Mouse (Mus musculus) MEL (cell line): ENCODE data around the gene Nxf7. TPM values are rescaled to one million over a fixed set of nuclear protein-coding genes. Genes with fewer than 3 reads are reported as not detected.
"Not testable (repeated sequence)": the region's sequence is repeated elsewhere in the genome, so short reads cannot be mapped to it uniquely, and the experiment has no call there.

ENCODE experiments used
- DNase-seq: peaks from one replicate; pipeline ENCODE4 v3.0.0; 2011; ENCODE audit warnings: low read depth, low spot score
- H3K27ac ChIP-seq: 2 replicates; pipeline ENCODE4 v1.5.1; 2012; ENCODE audit warnings: low read depth, mild to moderate bottlenecking, control low read depth, low read length, moderate library complexity; ENCODE audit not compliant: control insufficient read depth
- H3K27me3 ChIP-seq, 2 experiments: fragments of 150-350 bp in 1 of 2; sonication (generic) in 1 of 2; 2 replicates each; pipeline ENCODE4 v1.6.1; 2012; ENCODE audit warnings: low read length in 2 of 2, mild to moderate bottlenecking in 2 of 2, improper control_type of control experiment in 1 of 2, moderate library complexity in 1 of 2; ENCODE audit not compliant: insufficient read depth in 2 of 2, control insufficient read depth in 1 of 2
- H3K36me3 ChIP-seq, 2 experiments: 2 replicates each; pipeline ENCODE4 v1.6.1; 2012 to 2014; ENCODE audit warnings: low read length in 2 of 2, improper control_type of control experiment in 1 of 2, inconsistent platforms in 1 of 2, mild to moderate bottlenecking in 1 of 2; ENCODE audit not compliant: insufficient read depth in 2 of 2, control insufficient read depth in 1 of 2
- H3K4me1 ChIP-seq, 2 experiments: fragments of 150-350 bp in 1 of 2; sonication (generic) in 1 of 2; 2 replicates each; pipeline ENCODE4 v1.6.1; 2012; ENCODE audit warnings: low read length in 2 of 2, improper control_type of control experiment in 1 of 2, mild to moderate bottlenecking in 1 of 2; ENCODE audit not compliant: insufficient read depth in 2 of 2, control insufficient read depth in 1 of 2
- H3K4me3 ChIP-seq, 2 experiments: fragments of 150-350 bp in 1 of 2; sonication (generic) in 1 of 2; 2 replicates each; pipeline ENCODE4 v1.5.1; 2012; ENCODE audit warnings: low read depth in 2 of 2, low read length in 2 of 2, mild to moderate bottlenecking in 2 of 2, moderate library complexity in 2 of 2, control low read depth in 1 of 2, improper control_type of control experiment in 1 of 2; ENCODE audit not compliant: control insufficient read depth in 1 of 2, insufficient read depth in 1 of 2
- H3K79me2 ChIP-seq: 2 replicates; pipeline ENCODE4 v1.6.1; 2012; ENCODE audit warnings: mild to moderate bottlenecking, low read length, moderate library complexity; ENCODE audit not compliant: control insufficient read depth, poor library complexity, insufficient read depth
- H3K9ac ChIP-seq: 2 replicates; pipeline ENCODE4 v1.6.1; 2012; ENCODE audit warnings: low read depth, mild to moderate bottlenecking, control low read depth, low read length, moderate library complexity; ENCODE audit not compliant: control insufficient read depth, poor library complexity, severe bottlenecking
- H3K9me3 ChIP-seq: fragments of 150-350 bp; sonication (generic); replicated peaks from 2 replicates; pipeline ENCODE4 v1.6.1; 2012; ENCODE audit warnings: mild to moderate bottlenecking, low read length, improper control_type of control experiment, moderate library complexity; ENCODE audit not compliant: insufficient read depth
- CTCF ChIP-seq, 3 experiments: IDR thresholded peaks in 2 of 3; conservative IDR thresholded peaks in 1 of 3; 2 replicates each; pipeline ENCODE4 v1.5.1; 2011 to 2012; ENCODE audit warnings: low read length in 3 of 3, low read depth in 2 of 3, mild to moderate bottlenecking in 2 of 3, improper control_type of control experiment in 1 of 3, inconsistent platforms in 1 of 3, mixed read lengths in 1 of 3, moderate library complexity in 1 of 3; ENCODE audit not compliant: control insufficient read depth in 1 of 3, insufficient read depth in 1 of 3, poor library complexity in 1 of 3, severe bottlenecking in 1 of 3
- polyA plus RNA-seq, 2 experiments: library from polyadenylated mRNA; stranded (reverse) in 1 of 2; unstranded in 1 of 2; fragments of >175 nt in 1 of 2; fragments of >200 nt in 1 of 2; gene quantifications; 2 replicates each; pipeline versions ENCODE4 v1.2.1 to v1.2.4; 2012; ENCODE audit warnings: low replicate concordance in 2 of 2, low read depth in 1 of 2; ENCODE audit not compliant: insufficient read length in 2 of 2, insufficient read depth in 1 of 2, missing spikeins in 1 of 2
- total RNA-seq: library from RNA; depleted of rRNA; stranded (reverse); fragments of 300-350 nt; gene quantifications from 2 replicates; pipeline ENCODE4 v1.2.3, GENCODE M21; 2012; rRNA removed

Nxf7 gene
- total and polyA plus RNA-seq, 3 experiments = 0.12 to 11.3 TPM; not detected in 1

DNA sequence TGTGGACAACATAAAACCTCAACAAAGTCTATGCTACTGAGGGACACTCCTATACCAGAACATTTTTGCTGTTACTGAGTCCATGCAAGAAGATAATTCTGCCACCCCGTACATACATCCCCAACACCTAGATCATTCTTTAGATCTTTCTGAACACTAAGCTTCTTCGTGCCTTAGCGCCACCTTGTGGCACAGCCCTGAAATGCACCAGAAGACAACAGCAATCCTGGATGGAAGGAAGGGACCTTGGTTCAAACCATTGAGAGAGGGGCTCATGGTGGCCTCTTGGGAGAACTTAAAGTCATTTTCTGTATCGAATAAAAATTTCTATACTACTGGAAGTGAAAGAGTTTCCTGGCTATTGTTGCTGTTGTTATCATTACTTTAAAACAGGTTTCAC lies 37.6 kb downstream of the Nxf7 start:
- peak; percentile 27 to 43 (median 28); a peak in 5 of 6 replicates for TF ChIP-seq CTCF (IDR thresholded peaks at IDR 0.05 in 2 of 3, conservative IDR thresholded peaks at IDR 0.05 in 1 of 3; ENCODE audit: control insufficient read depth in 1 of 3, insufficient read depth in 1 of 3, low read depth in 2 of 3, low read length in 3 of 3, poor library complexity in 1 of 3, severe bottlenecking in 1 of 3)
- H3K79me2 ChIP-seq, H3K27me3 ChIP-seq, H3K9ac ChIP-seq, H3K27ac ChIP-seq, H3K9me3 ChIP-seq, H3K4me3 ChIP-seq, H3K36me3 ChIP-seq, H3K4me1 ChIP-seq: not testable (repeated sequence)
- DNase-seq = peak; percentile 13

DNA sequence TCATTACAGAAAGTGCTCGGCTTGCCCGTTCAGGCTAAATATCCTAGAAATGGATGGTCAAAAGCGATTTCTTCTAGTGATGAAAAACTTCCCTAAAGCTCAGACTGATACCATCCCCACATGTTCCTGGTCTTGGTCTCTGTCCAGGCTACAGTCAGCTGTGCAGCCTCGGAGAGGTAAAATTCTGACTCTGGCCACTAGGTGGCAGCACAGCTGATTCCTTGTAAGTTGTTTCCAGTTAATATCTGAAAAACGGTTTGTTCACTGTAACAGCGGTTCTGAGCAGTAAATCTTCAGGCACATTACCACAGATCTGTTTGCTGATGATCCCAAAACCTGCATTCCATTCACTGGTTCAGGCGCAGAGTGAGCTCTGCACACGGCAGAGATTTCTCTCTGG lies 38.9 kb downstream of the Nxf7 start:
- peak; percentile 14 for DNase-seq
- H3K36me3 ChIP-seq, H3K4me3 ChIP-seq, H3K9ac ChIP-seq, H3K27ac ChIP-seq, H3K9me3 ChIP-seq, H3K27me3 ChIP-seq, H3K4me1 ChIP-seq, H3K79me2 ChIP-seq: not testable (repeated sequence)
- TF ChIP-seq CTCF (IDR thresholded peaks at IDR 0.05 in 2 of 3, conservative IDR thresholded peaks at IDR 0.05 in 1 of 3; ENCODE audit: control insufficient read depth in 1 of 3, insufficient read depth in 1 of 3, low read depth in 2 of 3, low read length in 3 of 3, poor library complexity in 1 of 3, severe bottlenecking in 1 of 3) = peak; percentile 15 to 33 (median 33); a peak in 3 of 6 replicates

Other genes starting within 250 kb of the Nxf7 start
- gene Gm5128, start 225.5 kb downstream of the Nxf7 start, total RNA-seq = not detected in 2 replicates
- gene Gm5128, start 225.5 kb downstream of the Nxf7 start, polyA plus RNA-seq = not detected
- gene Gm7903, start 164.9 kb downstream of the Nxf7 start, total RNA-seq = not detected in 2 replicates
- gene Gm7903, start 164.9 kb downstream of the Nxf7 start, polyA plus RNA-seq = not detected
- not detected in 2 replicates for gene AV320801, start 104.2 kb downstream of the Nxf7 start, total RNA-seq
- not detected for gene AV320801, start 104.2 kb downstream of the Nxf7 start, polyA plus RNA-seq
- not detected in 2 replicates for gene Prame, start 28.9 kb upstream of the Nxf7 start, total RNA-seq
- not detected for gene Prame, start 28.9 kb upstream of the Nxf7 start, polyA plus RNA-seq
- not detected in 2 replicates for gene Tcp11x2, start 95.0 kb upstream of the Nxf7 start, total RNA-seq
- under 1 TPM in 1 of 2 experiments, not detected in 1; 0.04 TPM for gene Tcp11x2, start 95.0 kb upstream of the Nxf7 start, polyA plus RNA-seq
- gene Tmsb15a, start 126.5 kb upstream of the Nxf7 start, total RNA-seq = not detected in 2 replicates
- not detected for gene Tmsb15a, start 126.5 kb upstream of the Nxf7 start, polyA plus RNA-seq
- 8.4 and 8.6 TPM in 2 replicates for gene Armcx5, start 144.0 kb upstream of the Nxf7 start, total RNA-seq
- 1 to 10 TPM in 1 of 2 experiments, not detected in 1; 8.6 TPM for gene Armcx5, start 144.0 kb upstream of the Nxf7 start, polyA plus RNA-seq
- 13.3 and 13.8 TPM in 2 replicates for gene Gprasp1, start 144.0 kb upstream of the Nxf7 start, total RNA-seq
- gene Gprasp1, start 144.0 kb upstream of the Nxf7 start, polyA plus RNA-seq = 10 to 100 TPM in 1 of 2 experiments, not detected in 1; 25.0 TPM
- not detected in 2 replicates for gene Bhlhb9, start 198.8 kb upstream of the Nxf7 start, total RNA-seq
- under 1 TPM in 1 of 2 experiments, not detected in 1; 0.01 TPM for gene Bhlhb9, start 198.8 kb upstream of the Nxf7 start, polyA plus RNA-seq
- gene Gprasp2, start 240.3 kb upstream of the Nxf7 start, total RNA-seq = not detected in 2 replicates
- gene Gprasp2, start 240.3 kb upstream of the Nxf7 start, polyA plus RNA-seq = under 1 TPM in 1 of 2 experiments, not detected in 1; 0.31 TPM